Mouse (Mus musculus) lung, embryonic 15.5 days (tissue): ENCODE results near the gene Terb2. TPM values are rescaled to one million over a fixed set of nuclear protein-coding genes. Genes with fewer than 3 reads are reported as not detected.
A peak's percentile ranks its signal among the peaks of the same experiment; 100 is the strongest.
"Not testable (repeated sequence)": the region's sequence is repeated elsewhere in the genome, so short reads cannot be mapped to it uniquely, and the experiment has no call there.

ENCODE experiments used
- ATAC-seq: fragments of 200-750 bp; cut with Nextera tagmentation; 2 replicates; pipeline ENCODE4 v1.8.0; 2017; ENCODE audit warnings: moderate number of reproducible peaks, borderline replicate concordance; ENCODE audit not compliant: low FRiP score, low TSS enrichment; ENCODE audit errors: extremely low read depth
- H3K27ac ChIP-seq: fragments of 300-500 bp; sonication (generic); 2 replicates; pipeline ENCODE4 v1.5.1; 2015; ENCODE audit warnings: moderate library complexity, mild to moderate bottlenecking, inconsistent platforms
- H3K27me3 ChIP-seq: fragments of 300-500 bp; sonication (generic); 2 replicates; pipeline ENCODE4 v1.6.1; 2015; ENCODE audit warnings: inconsistent platforms
- H3K36me3 ChIP-seq: fragments of 300-500 bp; sonication (generic); 2 replicates; pipeline ENCODE4 v1.6.1; 2015; ENCODE audit warnings: inconsistent platforms
- H3K4me1 ChIP-seq: fragments of 300-500 bp; sonication (generic); 2 replicates; pipeline ENCODE4 v1.6.1; 2015; ENCODE audit warnings: inconsistent platforms
- H3K4me2 ChIP-seq: fragments of 300-500 bp; sonication (generic); 2 replicates; pipeline ENCODE4 v1.6.1; 2015; ENCODE audit warnings: inconsistent platforms, mild to moderate bottlenecking, moderate library complexity
- H3K4me3 ChIP-seq: fragments of 300-500 bp; sonication (generic); 2 replicates; pipeline ENCODE4 v1.5.1; 2015; ENCODE audit warnings: mild to moderate bottlenecking, inconsistent platforms
- H3K9ac ChIP-seq: fragments of 300-500 bp; sonication (generic); 2 replicates; pipeline ENCODE4 v1.6.1; 2015; ENCODE audit warnings: inconsistent platforms
- H3K9me3 ChIP-seq: fragments of 300-500 bp; sonication (generic); 2 replicates; pipeline ENCODE4 v1.6.1; 2016; ENCODE audit warnings: inconsistent platforms
- WGBS: fragments of 180-500 bp; shearing (Covaris S2); methylation state at CpG from one replicate; pipeline ENCODE4 v1.1.7; 2015; 5-methylcytosine and 5-hydroxymethylcytosine counted together
- polyA plus RNA-seq: library from polyadenylated mRNA; unstranded; fragments of >200 nt; fragmentation: Nextera tagmentation; extraction: Ambion mirVana; gene quantifications from 2 replicates; pipeline ENCODE4 v1.2.1, GENCODE M21; 2015

The Terb2 gene
- polyA plus RNA-seq, 1 experiment from 2014 or later, result not detected

GRCm38 (mm10) chr2:122210534-122211228, 24.6 kb downstream of the Terb2 start:
- 54% methylated on average over 3 of the region's 3 CpGs for WGBS
- no peaks in the 10 kb centered on the region for H3K27me3 ChIP-seq
- H3K36me3 ChIP-seq, result no peaks in the 10 kb centered on the region
- H3K27ac ChIP-seq, result no peak overlapping the region
- H3K9ac ChIP-seq, result no peak overlapping the region
- no peaks in the 10 kb centered on the region for H3K9me3 ChIP-seq
- no peaks in the 10 kb centered on the region for H3K4me1 ChIP-seq
- ATAC-seq, result no peak
- H3K4me2 ChIP-seq, result no peak overlapping the region
- H3K4me3 ChIP-seq, result no peak overlapping the region

DNA sequence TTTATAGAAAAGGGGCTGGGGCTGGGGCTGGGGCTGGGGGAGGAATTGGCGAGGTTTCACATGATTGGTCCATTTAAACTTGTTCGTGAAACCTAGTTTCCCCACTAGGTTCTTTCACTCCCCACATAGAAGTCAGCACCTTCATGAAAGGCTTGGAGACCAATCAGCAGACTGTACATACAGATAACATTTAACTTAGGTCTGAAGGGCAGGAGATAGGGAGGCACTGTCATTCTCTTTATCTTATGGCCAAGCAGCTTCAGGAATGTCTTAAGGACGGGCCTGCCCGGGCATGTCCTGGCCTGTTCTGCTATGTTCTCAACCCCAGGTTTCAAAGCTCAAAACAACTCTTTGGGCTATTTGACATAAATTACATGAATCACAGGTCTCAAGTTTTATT, 31.0 kb downstream of the Terb2 start:
- 87% methylated on average over 4 of the region's 4 CpGs for WGBS
- H3K36me3 ChIP-seq, H3K4me3 ChIP-seq, H3K9ac ChIP-seq, H3K4me1 ChIP-seq, H3K4me2 ChIP-seq, H3K27me3 ChIP-seq, H3K27ac ChIP-seq, ATAC-seq, H3K9me3 ChIP-seq: not testable (repeated sequence)

- Histone ChIP-seq H3K4me3 (no peak overlapping the region), H3K9ac (no peak overlapping the region), H3K27me3 (no peaks in the 10 kb centered on the region), H3K4me1 (no peaks in the 10 kb centered on the region), H3K9me3 (no peaks in the 10 kb centered on the region), H3K4me2 (no peak overlapping the region), H3K36me3 (no peaks in the 10 kb centered on the region), H3K27ac (no peak overlapping the region)
- WGBS, result 71% methylated on average over 2 of the region's 2 CpGs
- no peak for ATAC-seq
Observed at GRCm38 (mm10) chr2:122218234-122218633, 32.2 kb downstream of the Terb2 start.

DNA sequence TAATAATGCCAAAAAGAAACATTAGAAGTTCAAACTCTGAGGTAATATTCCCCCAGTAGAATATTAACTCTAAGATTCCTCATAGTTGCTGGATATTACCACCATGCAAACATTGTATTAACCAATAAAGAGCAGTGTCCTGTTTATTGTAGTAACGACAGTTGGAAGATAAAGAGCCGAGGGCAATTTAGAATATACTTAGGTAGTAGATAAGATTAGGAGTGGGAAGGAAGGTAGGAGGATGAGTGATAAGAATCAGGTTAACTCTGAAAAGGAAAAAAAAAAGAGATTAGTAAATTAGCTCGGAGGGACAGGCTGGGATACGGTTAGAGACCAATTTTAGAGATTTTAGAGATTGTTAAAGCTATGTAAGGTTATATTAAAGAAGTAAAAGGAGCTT, 35.3 kb downstream of the Terb2 start:
- H3K9me3 ChIP-seq, result no peaks in the 10 kb centered on the region
- H3K36me3 ChIP-seq, result no peaks in the 10 kb centered on the region
- no peak overlapping the region for H3K27ac ChIP-seq
- no peaks in the 10 kb centered on the region for H3K4me1 ChIP-seq
- WGBS, result 21% methylated on average over 4 of the region's 4 CpGs
- no peak overlapping the region for H3K4me2 ChIP-seq
- H3K9ac ChIP-seq, result no peak overlapping the region
- H3K27me3 ChIP-seq, result no peaks in the 10 kb centered on the region
- no peak for ATAC-seq
- H3K4me3 ChIP-seq, result no peak overlapping the region

DNA sequence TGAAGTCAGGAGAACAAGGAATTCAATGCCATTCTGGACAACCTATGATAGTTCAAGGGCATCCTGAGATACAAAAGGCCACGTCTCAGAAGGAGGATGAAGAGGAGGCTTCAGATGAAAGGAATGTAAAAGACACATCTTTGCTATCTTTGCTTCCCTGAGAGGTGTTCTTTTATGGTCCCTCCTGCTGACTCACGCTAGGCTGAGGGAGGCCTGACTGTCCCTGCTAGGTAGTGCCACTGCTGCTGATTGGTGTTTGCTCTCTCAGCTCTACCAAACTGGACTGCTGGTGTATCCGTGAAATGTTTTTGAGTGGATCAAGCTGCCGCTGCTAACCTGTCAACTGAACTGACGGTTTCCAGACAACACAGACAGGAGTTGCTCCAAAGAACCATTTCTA, 35.7 kb downstream of the Terb2 start:
- Histone ChIP-seq H3K9ac (no peak overlapping the region), H3K36me3 (no peaks in the 10 kb centered on the region), H3K27ac (no peak overlapping the region), H3K27me3 (no peaks in the 10 kb centered on the region), H3K4me1 (no peaks in the 10 kb centered on the region), H3K4me2 (no peak overlapping the region), H3K9me3 (no peaks in the 10 kb centered on the region), H3K4me3 (no peak overlapping the region)
- ATAC-seq, result no peak
- WGBS, result 15% methylated on average over 5 of the region's 5 CpGs

GRCm38 (mm10) chr2:122222272-122222671, 36.2 kb downstream of the Terb2 start:
- Histone ChIP-seq H3K9ac (no peak overlapping the region), H3K4me1 (no peaks in the 10 kb centered on the region), H3K36me3 (no peaks in the 10 kb centered on the region), H3K4me2 (no peak overlapping the region), H3K27me3 (no peaks in the 10 kb centered on the region), H3K27ac (no peak overlapping the region), H3K9me3 (no peaks in the 10 kb centered on the region), H3K4me3 (no peak overlapping the region)
- WGBS, result 65% methylated on average over 5 of the region's 5 CpGs
- ATAC-seq, result no peak

DNA sequence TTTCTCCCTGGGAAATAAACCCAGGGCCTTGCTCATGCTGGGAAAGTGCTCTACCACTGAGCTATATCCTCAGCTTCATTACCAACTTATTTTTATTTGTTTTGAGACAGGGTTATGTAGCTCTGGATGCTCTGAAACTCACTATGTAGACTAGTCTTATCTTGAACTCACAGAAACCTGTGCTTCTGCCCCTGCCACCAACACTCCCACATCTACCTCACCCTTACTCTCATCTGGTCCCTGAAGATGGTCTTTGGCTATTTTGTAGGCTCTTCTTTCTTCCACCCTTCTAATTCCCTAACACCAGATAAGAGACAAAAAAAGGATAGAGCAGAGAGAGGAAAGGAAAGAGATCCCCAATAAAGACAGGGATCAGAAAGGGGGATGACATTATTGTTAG, 37.6 kb downstream of the Terb2 start:
- no peak overlapping the region for H3K9ac ChIP-seq
- no peaks in the 10 kb centered on the region for H3K27me3 ChIP-seq
- no peak overlapping the region for H3K4me3 ChIP-seq
- no peaks in the 10 kb centered on the region for H3K36me3 ChIP-seq
- H3K9me3 ChIP-seq, result no peaks in the 10 kb centered on the region
- H3K4me1 ChIP-seq, result no peaks in the 10 kb centered on the region
- no peak overlapping the region for H3K4me2 ChIP-seq
- no peak for ATAC-seq
- no peak overlapping the region for H3K27ac ChIP-seq

DNA sequence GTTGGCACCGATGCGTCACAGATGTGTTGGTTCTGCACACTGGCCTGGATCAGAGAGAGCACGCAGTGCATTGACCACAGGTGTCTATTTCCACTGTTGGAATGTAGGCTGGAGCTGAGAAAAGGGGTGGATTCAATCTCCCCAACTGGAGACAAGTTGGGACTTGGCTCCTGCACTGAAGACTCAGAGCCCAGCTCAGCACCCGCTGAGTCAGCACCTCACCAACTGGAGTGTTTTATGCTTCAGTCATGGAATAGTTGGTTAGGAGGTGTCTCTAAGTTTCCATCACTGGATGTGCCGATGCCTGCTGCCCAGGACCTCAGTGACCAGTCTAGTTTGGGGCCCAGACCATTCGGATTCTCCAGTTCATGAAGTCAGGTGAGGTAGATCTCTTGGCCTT, 44.3 kb downstream of the Terb2 start:
- Histone ChIP-seq H3K4me3 (no peak overlapping the region), H3K9me3 (no peaks in the 10 kb centered on the region), H3K27me3 (no peaks in the 10 kb centered on the region), H3K9ac (no peak overlapping the region), H3K36me3 (no peaks in the 10 kb centered on the region), H3K4me2 (no peak overlapping the region), H3K4me1 (peaks cover 6% of the 10 kb centered on the region), H3K27ac (no peak overlapping the region)
- WGBS, result 79% methylated on average over 6 of the region's 6 CpGs
- ATAC-seq, result no peak

DNA sequence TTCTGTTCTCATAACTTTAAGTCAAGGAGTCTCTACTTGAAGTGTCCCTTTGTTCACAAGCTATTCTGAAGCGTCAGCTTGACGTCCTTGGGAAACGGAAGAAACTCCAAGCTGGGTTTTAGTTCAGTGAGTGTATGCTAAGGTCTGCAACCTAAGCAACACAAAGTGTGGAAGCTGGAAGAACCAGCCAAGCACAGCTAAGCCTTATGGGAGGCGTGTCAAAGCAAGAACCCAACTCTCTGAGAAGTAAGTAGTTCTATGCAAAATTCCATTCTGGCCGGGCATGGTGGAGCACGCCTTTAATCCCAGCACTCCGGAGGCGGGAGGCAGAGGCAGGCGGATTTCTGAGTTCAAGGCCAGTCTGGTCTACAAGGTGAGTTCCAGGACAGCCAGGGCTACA, 45.5 kb downstream of the Terb2 start:
- no peak overlapping the region for H3K4me2 ChIP-seq
- 79% methylated on average over 9 of the region's 9 CpGs for WGBS

DNA sequence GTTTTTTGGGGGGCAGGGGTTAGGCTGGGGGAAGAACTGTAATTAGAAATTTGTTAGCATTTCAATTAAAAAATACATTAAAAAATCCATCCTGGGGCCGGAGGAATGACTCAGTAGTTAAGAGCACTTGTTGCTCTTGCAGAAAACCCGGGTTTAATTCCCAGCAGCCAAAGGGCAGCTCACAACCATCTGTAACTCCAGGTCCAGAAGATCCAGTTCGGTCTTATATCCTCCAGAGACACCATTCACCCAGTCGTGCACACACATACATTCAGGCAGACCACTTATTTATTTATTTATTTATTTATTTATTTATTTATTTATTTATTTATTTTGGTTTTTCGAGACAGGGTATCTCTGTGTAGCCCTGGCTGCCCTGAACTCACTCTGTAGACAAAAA, 47.3 kb downstream of the Terb2 start:
- Histone ChIP-seq H3K9ac (no peak overlapping the region), H3K4me2 (peak overlapping the region; percentile 93)
- no peak for ATAC-seq

More for the DNA sequence above, 45.5 kb downstream of the Terb2 start:
- no peak overlapping the region for H3K9ac ChIP-seq
- H3K4me3 ChIP-seq, result no peak overlapping the region
- peaks cover 6% of the 10 kb centered on the region for H3K4me1 ChIP-seq
- no peaks in the 10 kb centered on the region for H3K27me3 ChIP-seq
- no peaks in the 10 kb centered on the region for H3K9me3 ChIP-seq
- no peak for ATAC-seq
- H3K36me3 ChIP-seq, result no peaks in the 10 kb centered on the region
- no peak overlapping the region for H3K27ac ChIP-seq

GRCm38 (mm10) chr2:122233759-122234557, 47.9 kb downstream of the Terb2 start:
- peak overlapping the region; percentile 50 for H3K9ac ChIP-seq
- WGBS, result 6% methylated on average over 26 of the region's 26 CpGs
- no peaks in the 10 kb centered on the region for H3K9me3 ChIP-seq
- peak overlapping the region; percentile 93 for H3K4me2 ChIP-seq
- peak overlapping the region; percentile 55 for H3K27ac ChIP-seq
- H3K4me3 ChIP-seq, result peak overlapping the region; percentile 58
- no peaks in the 10 kb centered on the region for H3K36me3 ChIP-seq
- H3K27me3 ChIP-seq, result no peaks in the 10 kb centered on the region
- peak; percentile 35; the same call in 1 of the 2 replicates for ATAC-seq
- peaks cover 6% of the 10 kb centered on the region for H3K4me1 ChIP-seq

More for the DNA sequence above, 47.3 kb downstream of the Terb2 start:
- WGBS, result 50% methylated on average over 5 of the region's 5 CpGs
- peaks cover 6% of the 10 kb centered on the region for H3K4me1 ChIP-seq
- H3K27me3 ChIP-seq, result no peaks in the 10 kb centered on the region
- no peaks in the 10 kb centered on the region for H3K36me3 ChIP-seq
- no peak overlapping the region for H3K27ac ChIP-seq
- no peaks in the 10 kb centered on the region for H3K9me3 ChIP-seq
- peak overlapping the region; percentile 58; the same call in 1 of the 2 replicates for H3K4me3 ChIP-seq

DNA sequence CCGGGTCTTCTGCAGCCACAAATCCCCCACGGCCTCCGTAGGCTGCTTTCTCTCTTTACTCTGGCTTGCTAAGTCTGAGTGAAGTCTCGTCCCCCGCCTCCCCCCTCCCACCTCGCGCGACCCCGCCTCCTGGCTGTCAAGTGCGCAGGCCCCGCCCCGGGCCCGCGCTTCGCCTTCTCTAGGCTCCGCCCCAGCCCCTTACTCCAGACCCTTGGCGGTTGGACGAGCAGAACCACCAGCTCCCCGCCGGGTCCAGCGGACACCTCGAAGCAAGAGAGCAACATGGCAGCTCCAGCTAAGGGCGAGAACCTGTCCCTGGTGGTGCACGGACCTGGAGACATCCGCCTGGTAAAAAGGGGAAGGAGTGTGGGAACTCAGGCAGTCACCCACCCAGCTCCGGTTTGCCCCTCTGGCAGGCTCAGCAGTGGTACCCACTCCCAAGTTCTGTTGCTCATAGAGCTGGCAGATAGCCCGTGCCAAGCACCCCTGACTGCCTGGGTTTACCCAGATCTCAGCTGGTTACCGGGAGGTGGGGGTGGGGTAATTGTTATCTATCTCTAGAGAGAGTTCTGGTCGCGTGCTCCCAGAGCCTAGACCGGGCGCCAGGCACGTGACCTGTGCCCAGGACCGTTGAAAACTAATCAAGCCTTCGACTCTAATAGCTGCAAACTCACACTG, 48.7 kb downstream of the Terb2 start, which contains the start of gene Sord:
Sord (plus strand) TSS at position 139 of the 678 bp plus-strand sequence.
- Histone ChIP-seq H3K9me3 (no peaks in the 10 kb centered on the region), H3K27me3 (no peaks in the 10 kb centered on the region), H3K4me3 (peak within 1 kb of the TSS; percentile 58), H3K27ac (peak within 1 kb of the TSS; percentile 55), H3K36me3 (no peaks in the 10 kb centered on the region), H3K4me1 (peaks cover 6% of the 10 kb centered on the region), H3K9ac (peak within 1 kb of the TSS; percentile 50), H3K4me2 (peak within 1 kb of the TSS; percentile 93)
- peak; percentile 93 for ATAC-seq
- 1% methylated on average over 35 of the region's 35 CpGs for WGBS
